Mouse (Mus musculus): ENCODE measurements around the gene Zfp212. TPM values are rescaled to one million over a fixed set of nuclear protein-coding genes. Genes with fewer than 3 reads are reported as not detected.

Gene Zfp212
- polyA plus RNA-seq, 1 experiment from 2014 or later: 23.2 TPM

GRCm38 (mm10) chr6:47904361-47904760 is 15.9 kb upstream of the Zfp212 start:
- WGBS: 39% methylated on average over 19 of the region's 19 CpGs
- no peak overlapping the region for H3K27ac ChIP-seq
- peaks cover 8% of the 10 kb centered on the region; the same call in 1 of the 2 replicates for H3K27me3 ChIP-seq
- no peak for ATAC-seq (ENCODE audit: insufficient number of reproducible peaks, insufficient read depth, low FRiP score, low TSS enrichment, low read depth)
- no peaks in the 10 kb centered on the region for H3K9me3 ChIP-seq
- H3K9ac ChIP-seq: no peak overlapping the region
- peaks cover 87% of the 10 kb centered on the region for H3K36me3 ChIP-seq
- no peaks in the 10 kb centered on the region for H3K4me1 ChIP-seq
- H3K4me3 ChIP-seq: no peak overlapping the region
- H3K4me2 ChIP-seq: no peak overlapping the region

DNA sequence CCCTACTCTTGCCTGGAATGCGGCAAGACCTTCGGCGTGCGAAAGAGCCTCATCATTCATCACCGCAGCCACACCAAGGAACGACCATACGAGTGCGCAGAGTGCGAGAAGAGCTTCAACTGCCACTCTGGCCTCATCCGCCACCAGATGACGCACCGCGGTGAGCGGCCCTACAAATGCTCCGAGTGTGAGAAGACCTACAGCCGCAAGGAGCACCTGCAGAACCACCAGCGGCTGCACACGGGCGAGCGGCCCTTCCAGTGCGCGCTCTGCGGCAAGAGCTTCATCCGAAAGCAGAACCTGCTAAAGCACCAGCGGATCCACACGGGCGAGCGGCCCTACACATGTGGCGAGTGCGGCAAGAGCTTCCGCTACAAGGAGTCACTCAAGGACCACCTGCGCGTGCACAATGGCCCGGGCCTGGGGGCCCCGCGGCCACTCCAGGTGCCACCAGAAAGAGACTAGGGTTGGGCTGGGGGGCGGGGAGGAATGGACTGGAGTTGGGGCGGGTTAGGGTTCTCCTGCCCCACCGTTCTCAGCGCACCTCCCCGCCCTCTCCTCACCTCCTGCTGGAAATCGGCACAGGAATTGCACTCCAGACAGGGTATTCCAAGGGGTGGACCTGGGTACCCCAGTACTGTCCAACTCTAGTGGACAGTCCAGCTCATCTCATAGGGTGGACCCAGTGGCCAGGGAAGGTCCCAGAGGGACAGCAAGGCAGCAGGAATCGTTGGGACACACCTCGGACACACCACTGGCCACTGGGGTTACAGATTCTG is 15.2 kb upstream of the Zfp212 start:
- no peak for ATAC-seq (ENCODE audit: insufficient number of reproducible peaks, insufficient read depth, low FRiP score, low TSS enrichment, low read depth)
- H3K4me2 ChIP-seq: no peak overlapping the region
- no peaks in the 10 kb centered on the region for H3K9me3 ChIP-seq
- WGBS: 61% methylated on average over 44 of the region's 44 CpGs
- H3K4me3 ChIP-seq: no peak overlapping the region
- H3K27ac ChIP-seq: no peak overlapping the region
- H3K9ac ChIP-seq: no peak overlapping the region
- peaks cover 8% of the 10 kb centered on the region; the same call in 1 of the 2 replicates for H3K27me3 ChIP-seq
- no peaks in the 10 kb centered on the region for H3K4me1 ChIP-seq
- H3K36me3 ChIP-seq: peaks cover 79% of the 10 kb centered on the region

DNA sequence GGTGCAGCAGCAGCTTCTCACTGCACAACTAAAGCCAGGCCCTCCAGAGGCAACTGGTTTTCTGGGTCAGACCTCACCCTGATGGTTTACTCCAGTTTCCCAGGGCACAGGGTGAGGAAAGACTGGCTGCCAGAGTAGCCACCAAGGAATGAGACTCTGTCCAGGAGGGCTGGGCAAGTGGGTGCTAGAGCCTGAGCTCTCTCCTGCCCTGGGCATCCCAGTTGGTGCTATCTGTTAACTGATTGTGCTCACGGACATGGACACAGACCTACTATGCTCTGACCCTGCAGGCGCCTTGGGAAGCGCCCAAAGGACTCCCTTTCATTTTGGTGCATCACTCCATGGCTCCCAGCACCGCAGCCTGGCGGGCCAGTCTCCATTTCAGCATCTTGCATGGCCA is 13.9 kb upstream of the Zfp212 start:
- Histone ChIP-seq H3K4me3 (no peak overlapping the region), H3K4me1 (no peaks in the 10 kb centered on the region), H3K4me2 (no peak overlapping the region), H3K36me3 (peaks cover 67% of the 10 kb centered on the region), H3K27ac (no peak overlapping the region), H3K27me3 (peaks cover 8% of the 10 kb centered on the region; the same call in 1 of the 2 replicates), H3K9ac (no peak overlapping the region), H3K9me3 (no peaks in the 10 kb centered on the region)
- no peak for ATAC-seq (ENCODE audit: insufficient number of reproducible peaks, insufficient read depth, low FRiP score, low TSS enrichment, low read depth)
- WGBS: 91% methylated on average over 5 of the region's 5 CpGs

DNA sequence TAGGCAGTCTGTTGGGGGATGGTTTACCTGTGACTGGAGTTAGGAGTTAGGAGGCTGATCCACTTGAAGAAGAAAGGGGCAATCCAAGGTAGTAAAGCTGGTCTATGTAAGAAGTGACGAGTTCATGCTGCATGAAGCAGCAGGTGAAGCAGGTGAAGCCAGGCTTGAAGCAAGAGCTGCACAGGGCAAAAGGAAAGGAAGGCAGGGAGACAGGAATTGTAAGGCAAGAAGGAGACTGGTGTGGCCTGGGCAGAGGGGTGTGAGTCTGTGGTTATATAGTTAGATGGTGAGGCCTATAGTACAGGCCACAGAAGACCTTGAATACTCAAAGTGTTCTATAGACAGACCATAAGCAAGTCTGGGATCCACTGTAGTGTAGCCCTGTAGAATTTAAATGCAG is 11.3 kb upstream of the Zfp212 start:
- no peaks in the 10 kb centered on the region for H3K9me3 ChIP-seq
- ATAC-seq (ENCODE audit: insufficient number of reproducible peaks, insufficient read depth, low FRiP score, low TSS enrichment, low read depth): no peak
- no peaks in the 10 kb centered on the region for H3K27me3 ChIP-seq
- peaks cover 42% of the 10 kb centered on the region for H3K36me3 ChIP-seq
- H3K4me3 ChIP-seq: no peak overlapping the region
- WGBS: 82% methylated on average over 1 of the region's 1 CpGs
- H3K9ac ChIP-seq: no peak overlapping the region
- H3K4me1 ChIP-seq: no peaks in the 10 kb centered on the region
- H3K27ac ChIP-seq: no peak overlapping the region
- no peak overlapping the region for H3K4me2 ChIP-seq

DNA sequence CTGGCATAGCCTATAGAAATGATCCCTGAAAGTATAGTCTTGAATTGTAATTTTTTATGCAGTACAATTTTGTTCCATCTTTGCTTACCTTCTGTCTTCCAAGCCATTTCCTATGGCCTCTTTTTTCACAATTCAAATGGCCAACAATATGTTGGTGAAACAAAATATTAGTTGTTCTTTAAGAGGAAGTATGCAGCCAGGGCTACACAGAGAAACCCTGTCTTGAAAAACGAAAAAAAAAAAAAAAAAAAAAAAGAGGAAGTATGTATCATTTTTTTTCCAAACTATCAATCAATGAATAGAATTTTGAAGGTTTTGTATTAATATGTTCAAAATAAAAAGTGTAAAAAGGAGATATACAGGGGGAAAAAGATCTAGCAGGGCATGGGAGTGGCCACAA is 8.6 kb upstream of the Zfp212 start:
- H3K9me3 ChIP-seq: no peaks in the 10 kb centered on the region
- H3K9ac ChIP-seq: no peak overlapping the region
- H3K27ac ChIP-seq: no peak overlapping the region
- H3K4me3 ChIP-seq: no peak overlapping the region
- no peak overlapping the region for H3K4me2 ChIP-seq
- no peaks in the 10 kb centered on the region for H3K27me3 ChIP-seq
- no peaks in the 10 kb centered on the region for H3K4me1 ChIP-seq
- no peak for ATAC-seq (ENCODE audit: insufficient number of reproducible peaks, insufficient read depth, low FRiP score, low TSS enrichment, low read depth)
- peaks cover 15% of the 10 kb centered on the region for H3K36me3 ChIP-seq
- WGBS: 63% methylated on average over 1 of the region's 1 CpGs

DNA sequence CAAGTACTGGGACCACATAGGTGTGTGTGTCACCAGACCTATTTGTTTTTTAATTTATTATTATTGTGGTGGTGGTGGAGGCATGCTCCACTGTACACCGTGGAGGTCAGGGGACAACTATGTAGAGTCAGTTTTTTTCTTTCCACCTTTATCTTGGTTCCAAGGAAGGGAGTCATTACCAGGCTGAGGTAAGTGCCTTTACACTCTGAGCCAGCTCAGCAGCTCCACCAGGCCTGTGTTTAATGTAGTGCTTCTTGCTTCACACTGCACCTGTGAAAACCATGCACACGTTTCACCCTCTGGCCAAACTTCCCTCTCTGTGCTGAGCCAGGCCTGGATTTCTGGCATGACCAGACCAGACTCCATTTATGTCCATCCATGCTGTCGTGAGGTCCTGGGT is 7.3 kb upstream of the Zfp212 start:
- WGBS: 50% methylated on average over 3 of the region's 3 CpGs
- Histone ChIP-seq H3K27ac (no peak overlapping the region), H3K36me3 (peaks cover 3% of the 10 kb centered on the region), H3K4me2 (no peak overlapping the region), H3K9ac (no peak overlapping the region), H3K4me3 (no peak overlapping the region), H3K27me3 (no peaks in the 10 kb centered on the region), H3K4me1 (no peaks in the 10 kb centered on the region), H3K9me3 (no peaks in the 10 kb centered on the region)
- no peak for ATAC-seq (ENCODE audit: insufficient number of reproducible peaks, insufficient read depth, low FRiP score, low TSS enrichment, low read depth)

- no peaks in the 10 kb centered on the region for H3K9me3 ChIP-seq
- H3K27ac ChIP-seq: no peak overlapping the region
- no peak overlapping the region for H3K4me3 ChIP-seq
- 74% methylated on average over 5 of the region's 5 CpGs for WGBS
- H3K27me3 ChIP-seq: no peaks in the 10 kb centered on the region
- ATAC-seq (ENCODE audit: insufficient number of reproducible peaks, insufficient read depth, low FRiP score, low TSS enrichment, low read depth): no peak
- H3K36me3 ChIP-seq: no peaks in the 10 kb centered on the region
- no peak overlapping the region for H3K4me2 ChIP-seq
- no peak overlapping the region for H3K9ac ChIP-seq
- peaks cover 10% of the 10 kb centered on the region for H3K4me1 ChIP-seq
Observed at GRCm38 (mm10) chr6:47917051-47917450, 3.2 kb upstream of the Zfp212 start.

DNA sequence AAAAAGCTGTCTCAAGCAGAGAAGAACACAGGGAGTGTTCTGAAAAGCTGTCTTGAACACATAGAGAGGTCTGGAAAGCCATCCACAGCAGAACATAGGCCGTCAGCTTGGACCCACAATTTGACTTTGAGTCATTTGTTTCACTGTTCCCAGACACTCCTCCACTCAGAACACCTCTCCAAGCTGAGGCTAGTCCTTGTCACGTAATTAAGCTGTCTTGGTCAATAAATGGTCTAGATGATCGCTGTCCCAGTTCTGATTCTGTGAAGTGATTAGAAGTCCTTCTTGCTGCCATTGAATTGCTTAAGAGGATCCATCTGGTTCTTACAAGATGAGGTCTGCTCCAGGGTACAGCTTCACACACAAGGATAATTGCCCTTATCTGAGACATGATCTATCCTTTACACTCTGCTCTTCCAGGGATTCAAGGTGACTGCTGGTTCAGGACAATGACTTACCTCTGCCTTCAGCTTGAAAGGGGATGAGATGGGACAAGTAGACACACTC is 1.5 kb upstream of the Zfp212 start:
- Histone ChIP-seq H3K9ac (no peak overlapping the region), H3K9me3 (no peaks in the 10 kb centered on the region), H3K27ac (no peak overlapping the region), H3K4me2 (no peak overlapping the region), H3K36me3 (no peaks in the 10 kb centered on the region), H3K4me1 (peaks cover 13% of the 10 kb centered on the region), H3K27me3 (no peaks in the 10 kb centered on the region), H3K4me3 (no peak overlapping the region)
- ATAC-seq (ENCODE audit: insufficient number of reproducible peaks, insufficient read depth, low FRiP score, low TSS enrichment, low read depth): no peak
- 75% methylated on average over 3 of the region's 3 CpGs for WGBS

DNA sequence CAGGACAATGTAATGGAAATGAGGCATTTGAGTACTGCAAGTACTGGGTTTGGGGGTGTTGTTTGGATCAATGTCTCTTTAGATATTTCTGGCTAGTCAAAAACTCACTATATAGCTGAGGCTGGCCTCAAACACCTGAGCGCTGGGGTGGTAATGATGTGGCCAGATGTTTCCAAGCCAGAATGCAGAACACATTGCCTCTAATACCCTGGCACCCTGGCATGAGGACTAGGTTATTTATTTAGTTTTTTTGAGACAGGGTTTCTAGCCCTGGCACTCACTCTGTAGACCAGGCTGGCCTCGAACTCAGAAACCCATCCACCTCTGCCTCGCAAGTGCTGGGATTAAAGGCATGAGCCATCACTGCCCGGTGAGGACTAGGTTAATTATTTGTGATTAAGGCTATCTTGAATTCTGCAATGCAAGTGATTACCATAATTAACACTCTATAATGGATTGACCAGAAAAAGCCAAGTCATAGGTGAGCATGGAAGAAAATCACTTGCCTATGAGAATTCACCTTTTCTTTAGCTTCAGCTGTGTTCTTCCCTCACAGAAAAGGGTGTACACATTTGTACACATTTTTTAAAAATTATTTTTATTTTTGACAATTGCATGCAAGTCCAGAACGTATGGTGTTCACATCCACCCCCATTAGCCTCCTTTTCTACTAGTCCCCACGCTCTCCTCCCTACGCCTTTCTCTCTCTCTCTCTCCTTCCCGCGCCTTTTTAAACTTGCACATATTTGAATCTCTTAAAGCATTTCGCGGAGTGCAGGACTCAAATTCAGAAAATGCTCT is 430 bp upstream of the Zfp212 start:
- peak overlapping the region; percentile 98 for H3K27ac ChIP-seq
- WGBS: 25% methylated on average over 11 of the region's 11 CpGs
- H3K36me3 ChIP-seq: no peaks in the 10 kb centered on the region
- no peak for ATAC-seq (ENCODE audit: insufficient number of reproducible peaks, insufficient read depth, low FRiP score, low TSS enrichment, low read depth)
- H3K27me3 ChIP-seq: no peaks in the 10 kb centered on the region
- peak overlapping the region; percentile 86 for H3K4me3 ChIP-seq
- peaks cover 13% of the 10 kb centered on the region for H3K4me1 ChIP-seq
- H3K4me2 ChIP-seq: peak overlapping the region; percentile 79
- H3K9me3 ChIP-seq: no peaks in the 10 kb centered on the region
- peak overlapping the region; percentile 90 for H3K9ac ChIP-seq

DNA sequence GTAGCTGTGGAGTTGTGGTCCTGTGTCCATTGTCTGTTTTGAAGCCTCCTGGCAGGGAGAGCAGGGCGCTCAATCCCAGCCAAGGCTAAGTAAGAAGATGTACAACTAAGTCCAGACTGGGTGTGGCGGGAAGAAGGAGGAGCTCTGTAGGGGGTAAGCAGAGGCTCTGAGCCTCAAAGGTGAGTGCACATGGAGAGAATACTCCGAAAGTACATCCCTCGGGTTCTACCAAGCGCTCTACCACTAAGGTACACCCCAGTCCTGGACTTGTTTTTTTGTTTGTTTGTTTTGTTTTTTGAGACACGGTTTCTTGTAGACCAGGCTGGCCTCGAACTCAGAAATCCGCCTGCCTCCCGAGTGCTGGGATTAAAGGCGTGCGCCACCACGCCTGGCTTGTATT is 22.2 kb downstream of the Zfp212 start:
- no peak for ATAC-seq (ENCODE audit: insufficient number of reproducible peaks, insufficient read depth, low FRiP score, low TSS enrichment, low read depth)
- H3K9ac ChIP-seq: peak overlapping the region; percentile 87

GRCm38 (mm10) chr6:47943021-47943691 is 22.9 kb downstream of the Zfp212 start:
- Histone ChIP-seq H3K36me3 (peaks cover 17% of the 10 kb centered on the region), H3K27ac (peak overlapping the region; percentile 73), H3K4me2 (peak overlapping the region; percentile 82), H3K27me3 (no peaks in the 10 kb centered on the region), H3K9me3 (no peaks in the 10 kb centered on the region), H3K4me1 (peaks cover 13% of the 10 kb centered on the region; the same call in 1 of the 2 replicates), H3K4me3 (peak overlapping the region; percentile 52), H3K9ac (peak overlapping the region; percentile 87)
- peak; percentile 72 for ATAC-seq (ENCODE audit: insufficient number of reproducible peaks, insufficient read depth, low FRiP score, low TSS enrichment, low read depth)
- 10% methylated on average over 64 of the region's 64 CpGs for WGBS

More for the DNA sequence above, 22.2 kb downstream of the Zfp212 start:
- H3K9me3 ChIP-seq: no peaks in the 10 kb centered on the region
- no peaks in the 10 kb centered on the region for H3K27me3 ChIP-seq
- H3K36me3 ChIP-seq: peaks cover 17% of the 10 kb centered on the region
- WGBS: 49% methylated on average over 12 of the region's 12 CpGs
- no peak overlapping the region for H3K27ac ChIP-seq
- H3K4me3 ChIP-seq: peak overlapping the region; percentile 52
- H3K4me1 ChIP-seq: peaks cover 13% of the 10 kb centered on the region; the same call in 1 of the 2 replicates
- peak overlapping the region; percentile 82 for H3K4me2 ChIP-seq

Measured in embryonic facial prominence, embryonic 13.5 days (tissue).